Mouse (Mus musculus) lung, adult 2 months (tissue): Measurements from ENCODE around the gene Zdhhc19.

Source experiments
- CTCF ChIP-seq: fragments of 200-500 bp; IDR thresholded peaks from 2 replicates; pipeline ENCODE4 v1.5.1; 2011; ENCODE audit warnings: mild to moderate bottlenecking, low read length, control low read depth; ENCODE audit not compliant: insufficient read depth
- POLR2A ChIP-seq: fragments of 200-500 bp; IDR thresholded peaks from 2 replicates; pipeline ENCODE4 v1.6.1; 2011; ENCODE audit warnings: low read depth, mild to moderate bottlenecking, control low read depth, low read length, borderline replicate concordance; ENCODE audit errors: extremely low read depth

DNA sequence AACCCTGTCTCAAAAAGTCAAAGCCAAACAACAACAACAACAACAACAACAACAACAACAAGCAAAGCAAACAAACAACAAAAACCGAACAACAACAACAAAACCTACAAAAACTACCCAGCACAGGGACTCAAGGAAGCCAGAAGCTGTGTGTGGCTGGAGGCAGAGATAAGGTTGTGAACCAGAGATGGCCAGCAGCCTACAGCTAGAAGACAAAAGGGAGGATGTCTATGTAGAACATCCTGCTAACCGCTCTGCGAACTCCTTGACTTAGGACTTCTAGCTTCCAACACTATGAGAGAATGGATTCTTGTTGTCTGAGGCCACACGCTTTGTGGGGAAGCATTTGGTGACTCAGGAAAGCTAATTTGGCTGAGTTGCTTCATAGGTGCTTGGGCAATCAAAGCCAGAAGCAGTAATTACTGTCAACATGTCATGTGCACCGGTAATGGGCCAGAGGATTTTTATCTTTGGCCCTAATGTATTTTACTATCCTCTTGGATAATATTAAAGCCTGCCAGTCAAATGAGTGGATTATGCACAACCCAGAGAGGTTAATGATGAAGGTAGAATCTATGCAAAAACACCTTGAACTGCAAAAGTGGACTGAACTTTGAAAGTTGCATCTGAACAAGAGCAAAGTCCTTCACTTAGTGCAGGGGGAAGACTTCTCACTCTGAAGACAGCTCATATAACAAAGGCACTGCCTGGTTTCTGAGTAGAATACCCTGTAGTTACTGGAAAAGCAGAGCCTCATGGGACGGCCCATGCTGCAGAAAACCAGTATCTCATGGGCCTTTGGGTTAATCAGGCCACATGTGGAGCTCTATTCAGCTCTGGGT, 45.5 kb downstream of the Zdhhc19 start:
- no peak for TF ChIP-seq POLR2A
- TF ChIP-seq CTCF = no peak
